Mouse (Mus musculus) kidney, adult 2 months (tissue): ENCODE results near the gene Gm10282. TPM values are rescaled to one million over a fixed set of nuclear protein-coding genes. Genes with fewer than 3 reads are reported as not detected.
A peak's percentile ranks its signal among the peaks of the same experiment; 100 is the strongest.

ENCODE experiments used
- DNase-seq: peaks from one replicate; pipeline ENCODE4 v3.0.0; 2021
- H3K27ac ChIP-seq: fragments of 200-500 bp; 2 replicates; pipeline ENCODE4 v1.5.1; 2012; ENCODE audit warnings: low read depth, low read length, control low read depth, inconsistent platforms; ENCODE audit not compliant: insufficient read depth
- H3K27me3 ChIP-seq: fragments of 200-500 bp; replicated peaks from 2 replicates; pipeline ENCODE4 v1.6.1; 2012; ENCODE audit warnings: mild to moderate bottlenecking, moderate library complexity, low read length, inconsistent platforms; ENCODE audit not compliant: control insufficient read depth, insufficient read depth
- H3K36me3 ChIP-seq: fragments of 200-500 bp; 2 replicates; pipeline ENCODE4 v1.6.1; 2012; ENCODE audit warnings: mild to moderate bottlenecking, moderate library complexity, low read length, inconsistent platforms; ENCODE audit not compliant: control insufficient read depth, insufficient read depth
- H3K4me1 ChIP-seq: fragments of 200-500 bp; 2 replicates; pipeline ENCODE4 v1.6.1; 2011; ENCODE audit warnings: low read length; ENCODE audit not compliant: control insufficient read depth, insufficient read depth
- H3K4me3 ChIP-seq: fragments of 200-500 bp; 2 replicates; pipeline ENCODE4 v1.5.1; 2011; ENCODE audit warnings: mild to moderate bottlenecking, low read depth, low read length, control low read depth; ENCODE audit not compliant: insufficient read depth
- CTCF ChIP-seq: fragments of 200-500 bp; conservative IDR thresholded peaks from 2 replicates; pipeline ENCODE4 v1.5.1; 2011; ENCODE audit warnings: low read depth, mild to moderate bottlenecking, control low read depth, low read length, moderate library complexity, mixed read lengths; ENCODE audit not compliant: insufficient read depth, insufficient read length
- POLR2A ChIP-seq: fragments of 200-500 bp; IDR thresholded peaks from one replicate; pipeline ENCODE4 v1.6.1; 2011; ENCODE audit warnings: low read depth, low read length, control low read depth
- WGBS: fragments of 180-500 bp; shearing (Covaris S2); methylation state at CpG from one replicate; pipeline ENCODE4 v1.1.7; 2018; 5-methylcytosine and 5-hydroxymethylcytosine counted together
- polyA plus RNA-seq: library from polyadenylated mRNA; depleted of rRNA; stranded (reverse); fragments of >200 nt; gene quantifications from 2 replicates; pipeline ENCODE4 v1.2.3, GENCODE M21; 2012

Gm10282 gene
- polyA plus RNA-seq, 1 experiment = 2.8 TPM

DNA sequence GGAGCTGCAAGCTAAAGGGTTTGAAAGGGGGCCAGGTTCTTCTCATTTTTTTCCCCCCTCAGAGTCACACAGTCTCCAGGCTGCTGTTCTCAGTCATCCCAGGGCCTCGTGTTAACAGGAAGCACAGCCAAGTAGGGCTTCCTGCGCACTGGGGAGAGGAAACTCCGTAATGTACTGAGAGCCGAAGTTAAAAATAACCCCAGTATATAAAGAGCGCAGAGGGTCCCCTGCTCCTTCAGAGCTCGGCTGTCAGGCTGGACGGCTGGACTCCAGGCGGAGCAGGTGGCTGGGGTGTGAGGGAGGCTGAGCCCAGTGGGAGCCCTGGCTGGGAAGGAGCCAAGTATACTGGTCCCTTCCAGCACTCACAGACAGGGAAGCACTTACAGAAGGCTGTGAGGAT, 9.4 kb downstream of the Gm10282 start:
- peak overlapping the region; percentile 86 for H3K27ac ChIP-seq
- H3K36me3 ChIP-seq = no peaks in the 10 kb centered on the region
- H3K4me3 ChIP-seq = no peak overlapping the region
- no peaks in the 10 kb centered on the region for H3K4me1 ChIP-seq
- WGBS = 43% methylated on average over 8 of the region's 8 CpGs
- DNase-seq = peak; percentile 93
- no peaks in the 10 kb centered on the region for H3K27me3 ChIP-seq
- TF ChIP-seq CTCF = no peak
- TF ChIP-seq POLR2A = peak; percentile 96

DNA sequence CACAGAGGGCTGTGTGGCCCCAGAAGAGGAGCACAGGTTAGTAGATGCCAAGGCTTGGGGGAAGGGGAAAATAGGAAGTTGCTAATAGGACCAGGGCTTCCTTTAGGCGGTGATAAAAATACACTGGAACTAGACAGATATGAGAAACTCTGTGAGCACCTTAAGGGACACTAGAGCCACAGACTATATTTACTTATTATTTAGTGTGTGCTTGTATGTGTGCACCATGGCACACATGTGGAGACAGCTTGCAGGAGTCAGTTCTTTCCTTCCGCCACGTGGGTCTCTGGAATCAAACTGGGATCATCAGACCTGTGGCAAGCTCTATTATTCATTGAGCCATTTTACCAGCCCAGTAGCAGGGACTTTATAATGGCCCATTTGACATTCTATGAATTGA, 9.9 kb downstream of the Gm10282 start:
- no peaks in the 10 kb centered on the region for H3K4me1 ChIP-seq
- 67% methylated on average over 3 of the region's 3 CpGs for WGBS
- H3K27ac ChIP-seq = peak overlapping the region; percentile 86
- H3K27me3 ChIP-seq = no peaks in the 10 kb centered on the region
- H3K4me3 ChIP-seq = no peak overlapping the region
- no peak for TF ChIP-seq CTCF
- no peak for TF ChIP-seq POLR2A
- DNase-seq = peak; percentile 35
- no peaks in the 10 kb centered on the region for H3K36me3 ChIP-seq

DNA sequence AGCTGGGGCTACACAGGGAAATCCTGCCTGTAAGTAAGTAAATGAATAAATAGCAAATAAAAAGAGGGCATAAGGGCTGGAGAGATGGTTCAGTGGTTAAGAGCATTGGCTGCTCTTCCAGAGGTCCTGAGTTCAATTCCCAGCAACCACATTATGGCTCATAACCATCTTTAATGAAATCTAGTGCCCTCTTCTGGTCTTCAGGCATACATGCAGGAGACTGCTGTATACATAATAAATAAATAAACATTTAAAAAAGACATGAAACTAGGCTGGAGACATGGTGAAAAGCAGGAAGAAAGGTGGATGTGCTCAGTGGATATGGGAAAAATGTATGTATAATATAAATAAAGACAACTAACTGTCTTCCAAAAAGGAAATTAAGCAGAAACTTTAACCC, 11.8 kb downstream of the Gm10282 start:
- Histone ChIP-seq H3K4me1 (no peaks in the 10 kb centered on the region), H3K36me3 (no peaks in the 10 kb centered on the region), H3K27ac (no peak overlapping the region), H3K4me3 (no peak overlapping the region), H3K27me3 (no peaks in the 10 kb centered on the region)
- TF ChIP-seq POLR2A (no peak), CTCF (no peak)
- DNase-seq = no peak

DNA sequence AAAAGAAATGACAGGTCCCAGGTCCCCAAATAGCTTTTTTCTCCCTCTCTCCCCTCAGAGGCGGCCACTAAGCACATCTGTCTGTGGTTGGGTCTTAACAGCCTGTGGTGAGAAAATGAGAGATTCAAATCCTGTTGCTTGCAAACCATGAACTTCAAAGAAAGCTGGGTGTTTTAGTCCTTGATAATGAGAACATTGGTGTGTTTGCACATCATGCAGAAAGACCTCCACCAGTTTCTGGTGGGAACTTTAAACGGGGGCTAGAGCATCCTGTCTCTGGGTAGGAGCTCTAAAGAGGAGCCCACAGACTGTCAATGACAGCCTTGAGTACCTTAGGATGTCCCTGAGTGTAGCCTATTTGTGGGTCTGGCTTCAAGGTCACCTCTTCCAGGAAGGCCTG, 14.0 kb downstream of the Gm10282 start:
- no peaks in the 10 kb centered on the region for H3K36me3 ChIP-seq
- WGBS = 88% methylated on average over 2 of the region's 2 CpGs
- TF ChIP-seq CTCF (no peak), POLR2A (no peak)

DNA sequence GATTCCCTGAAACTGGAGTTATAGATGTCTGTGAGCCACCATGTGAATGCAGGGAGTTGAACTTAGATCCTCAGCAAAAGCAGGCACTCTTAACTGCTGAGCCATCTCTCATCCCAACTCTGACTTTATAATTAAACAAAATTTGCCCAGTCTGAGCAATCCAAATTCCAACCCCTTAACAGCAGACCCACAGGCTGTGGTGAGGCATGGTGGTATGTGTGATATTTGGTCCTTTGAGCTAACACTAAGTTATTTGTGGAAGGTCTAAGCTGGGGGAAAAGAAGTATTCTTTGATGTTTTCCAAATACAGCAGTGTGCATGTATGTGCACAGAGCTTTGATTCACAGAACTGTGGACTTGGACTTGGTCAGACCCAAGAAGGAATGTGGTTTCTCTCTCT, 16.0 kb downstream of the Gm10282 start:
- TF ChIP-seq POLR2A = no peak
- no peak for TF ChIP-seq CTCF

More for the DNA sequence above, 14.0 kb downstream of the Gm10282 start:
- H3K27me3 ChIP-seq = no peaks in the 10 kb centered on the region
- no peak overlapping the region for H3K4me3 ChIP-seq
- H3K27ac ChIP-seq = no peak overlapping the region
- no peaks in the 10 kb centered on the region for H3K4me1 ChIP-seq
- DNase-seq = no peak

DNA sequence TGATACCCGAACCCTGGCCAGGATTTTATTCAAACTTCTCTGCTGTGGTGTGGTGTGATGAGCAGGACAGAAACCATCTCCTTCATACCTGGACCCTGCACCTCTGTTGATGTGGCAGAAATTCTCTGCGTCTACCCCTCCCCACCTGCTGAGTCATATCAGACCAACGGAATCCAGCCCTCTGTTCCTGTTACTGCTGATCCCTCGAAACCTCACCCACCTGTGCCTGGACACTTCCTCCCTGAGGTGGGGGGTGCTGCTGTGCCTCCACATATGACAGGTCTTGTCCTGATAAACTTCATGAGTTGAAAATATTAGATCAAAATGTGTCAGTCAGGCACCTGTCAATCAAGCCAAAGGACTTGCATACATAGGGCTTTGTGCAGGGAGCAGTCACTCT, 19.8 kb downstream of the Gm10282 start:
- WGBS = 73% methylated on average over 4 of the region's 4 CpGs
- Histone ChIP-seq H3K36me3 (no peaks in the 10 kb centered on the region), H3K27me3 (no peaks in the 10 kb centered on the region), H3K27ac (no peak overlapping the region), H3K4me3 (no peak overlapping the region), H3K4me1 (no peaks in the 10 kb centered on the region)
- no peak for TF ChIP-seq CTCF
- no peak for TF ChIP-seq POLR2A
- no peak for DNase-seq

More for the DNA sequence above, 16.0 kb downstream of the Gm10282 start:
- Histone ChIP-seq H3K4me1 (no peaks in the 10 kb centered on the region), H3K4me3 (no peak overlapping the region), H3K27ac (no peak overlapping the region), H3K36me3 (no peaks in the 10 kb centered on the region), H3K27me3 (no peaks in the 10 kb centered on the region)
- DNase-seq = no peak

DNA sequence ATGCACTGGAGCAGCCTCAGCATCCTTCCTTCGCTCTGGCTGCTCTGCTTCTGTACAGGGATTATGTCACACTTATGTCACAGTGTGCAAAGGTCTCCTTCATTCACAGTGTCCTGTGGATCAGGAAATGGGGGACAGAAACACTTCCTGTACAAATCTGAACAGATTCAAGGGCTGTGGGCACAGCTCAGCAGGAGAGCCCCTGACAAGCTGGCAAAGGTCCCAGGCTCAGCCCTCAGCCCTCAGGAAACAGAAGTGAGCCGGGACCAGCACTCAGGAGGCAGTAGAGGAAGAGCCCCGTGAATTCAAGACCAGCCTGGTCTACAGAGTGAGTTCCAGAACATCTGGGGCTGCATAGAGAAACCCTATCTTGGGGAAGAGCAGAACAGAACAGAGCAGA, 23.4 kb downstream of the Gm10282 start:
- DNase-seq = peak; percentile 73
- no peak overlapping the region for H3K27ac ChIP-seq
- WGBS = 26% methylated on average over 3 of the region's 3 CpGs

DNA sequence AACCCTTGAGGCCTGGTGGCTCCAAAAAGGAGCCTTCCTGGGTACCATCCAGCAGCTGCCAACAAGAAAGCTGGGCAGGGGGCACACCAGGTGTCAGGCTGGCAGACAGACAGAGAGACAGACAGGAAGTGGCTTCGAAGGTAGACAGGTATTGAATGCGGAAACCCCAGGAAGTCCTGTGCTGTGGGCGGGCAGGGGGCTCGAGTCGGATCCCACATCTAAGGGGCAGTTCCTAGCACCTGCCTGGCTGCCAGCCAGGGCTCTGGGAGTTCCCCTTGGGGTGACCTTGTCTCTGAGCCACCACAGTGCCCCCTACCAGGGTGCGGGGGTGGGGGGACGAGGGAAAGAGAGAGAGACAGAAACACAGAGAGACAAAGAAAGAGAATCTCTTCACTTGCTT, 25.9 kb downstream of the Gm10282 start:
- WGBS = 82% methylated on average over 7 of the region's 7 CpGs
- no peak for DNase-seq
- Histone ChIP-seq H3K36me3 (no peaks in the 10 kb centered on the region), H3K4me3 (no peak overlapping the region), H3K27me3 (no peaks in the 10 kb centered on the region), H3K4me1 (no peaks in the 10 kb centered on the region), H3K27ac (no peak overlapping the region)
- no peak for TF ChIP-seq POLR2A

More for the DNA sequence above, 23.4 kb downstream of the Gm10282 start:
- Histone ChIP-seq H3K4me1 (no peaks in the 10 kb centered on the region), H3K4me3 (no peak overlapping the region), H3K27me3 (no peaks in the 10 kb centered on the region), H3K36me3 (no peaks in the 10 kb centered on the region)
- TF ChIP-seq CTCF (no peak), POLR2A (no peak)
